Mouse (Mus musculus): Measurements from ENCODE around the gene Igsf8. TPM values are rescaled to one million over a fixed set of nuclear protein-coding genes. Genes with fewer than 3 reads are reported as not detected.

The Igsf8 gene
- polyA plus RNA-seq, 1 experiment = 90.8 TPM

GRCm38 (mm10) chr1:172307936-172308335 is 46.5 kb downstream of the Igsf8 start:
- 70% methylated on average over 10 of the region's 10 CpGs for WGBS
- no peaks in the 10 kb centered on the region for H3K36me3 ChIP-seq (ENCODE audit: control insufficient read depth, insufficient read depth, low read length)
- no peak overlapping the region for H3K4me3 ChIP-seq (ENCODE audit: low read depth, low read length)
- no peaks in the 10 kb centered on the region for H3K27me3 ChIP-seq (ENCODE audit: control insufficient read depth, insufficient read depth, low read length)
- H3K4me1 ChIP-seq (ENCODE audit: control insufficient read depth, insufficient read depth, insufficient read length, low read length) = peaks cover 10% of the 10 kb centered on the region; the same call in 1 of the 2 replicates
- no peak for TF ChIP-seq CTCF (IDR thresholded peaks at IDR 0.05; ENCODE audit: extremely low read depth, insufficient read length, insufficient replicate concordance, low read depth, low read length)
- TF ChIP-seq POLR2A (IDR thresholded peaks at IDR 0.05; ENCODE audit: low read depth, low read length) = no peak
- no peak overlapping the region for H3K27ac ChIP-seq (ENCODE audit: insufficient read depth, low read depth, low read length)

- Histone ChIP-seq H3K4me1 (ENCODE audit: control insufficient read depth, insufficient read depth, insufficient read length, low read length) (peaks cover 13% of the 10 kb centered on the region; the same call in 1 of the 2 replicates), H3K36me3 (ENCODE audit: control insufficient read depth, insufficient read depth, low read length) (no peaks in the 10 kb centered on the region), H3K4me3 (ENCODE audit: low read depth, low read length) (no peak overlapping the region), H3K27ac (ENCODE audit: insufficient read depth, low read depth, low read length) (no peak overlapping the region), H3K27me3 (ENCODE audit: control insufficient read depth, insufficient read depth, low read length) (no peaks in the 10 kb centered on the region)
- no peak for TF ChIP-seq POLR2A (IDR thresholded peaks at IDR 0.05; ENCODE audit: low read depth, low read length)
- TF ChIP-seq CTCF (IDR thresholded peaks at IDR 0.05; ENCODE audit: extremely low read depth, insufficient read length, insufficient replicate concordance, low read depth, low read length) = no peak
- 100% methylated on average over 1 of the region's 1 CpGs for WGBS
Measured at GRCm38 (mm10) chr1:172308409-172308808, 47.0 kb downstream of the Igsf8 start.

- peak overlapping the region; percentile 56 for H3K4me3 ChIP-seq (ENCODE audit: low read depth, low read length)
Measured at GRCm38 (mm10) chr1:172309699-172310398, 48.4 kb downstream of the Igsf8 start.

GRCm38 (mm10) chr1:172311248-172311906 is 49.9 kb downstream of the Igsf8 start:
- no peaks in the 10 kb centered on the region for H3K36me3 ChIP-seq (ENCODE audit: control insufficient read depth, insufficient read depth, low read length)

More at GRCm38 (mm10) chr1:172309699-172310398, 48.4 kb downstream of the Igsf8 start:
- Histone ChIP-seq H3K4me1 (ENCODE audit: control insufficient read depth, insufficient read depth, insufficient read length, low read length) (peaks cover 13% of the 10 kb centered on the region; the same call in 1 of the 2 replicates), H3K36me3 (ENCODE audit: control insufficient read depth, insufficient read depth, low read length) (no peaks in the 10 kb centered on the region), H3K27me3 (ENCODE audit: control insufficient read depth, insufficient read depth, low read length) (no peaks in the 10 kb centered on the region), H3K27ac (ENCODE audit: insufficient read depth, low read depth, low read length) (peak overlapping the region; percentile 98)
- TF ChIP-seq POLR2A (IDR thresholded peaks at IDR 0.05; ENCODE audit: low read depth, low read length) (no peak), CTCF (IDR thresholded peaks at IDR 0.05; ENCODE audit: extremely low read depth, insufficient read length, insufficient replicate concordance, low read depth, low read length) (peak; percentile 91)
- under 1% methylated on average over 14 of the region's 14 CpGs for WGBS

GRCm38 (mm10) chr1:172311921-172312767 is 50.7 kb downstream of the Igsf8 start:
- no peaks in the 10 kb centered on the region; the same call in 1 of the 2 replicates for H3K36me3 ChIP-seq (ENCODE audit: control insufficient read depth, insufficient read depth, low read length)
- H3K4me1 ChIP-seq (ENCODE audit: control insufficient read depth, insufficient read depth, insufficient read length, low read length) = peaks cover 13% of the 10 kb centered on the region; the same call in 1 of the 2 replicates
- WGBS = 2% methylated on average over 50 of the region's 55 CpGs
- H3K4me3 ChIP-seq (ENCODE audit: low read depth, low read length) = peak overlapping the region; percentile 70
- peak; percentile 82 for TF ChIP-seq POLR2A (IDR thresholded peaks at IDR 0.05; ENCODE audit: low read depth, low read length)
- peak; percentile 5; the same call in 1 of the 2 replicates for TF ChIP-seq CTCF (IDR thresholded peaks at IDR 0.05; ENCODE audit: extremely low read depth, insufficient read length, insufficient replicate concordance, low read depth, low read length)
- peak overlapping the region; percentile 98 for H3K27ac ChIP-seq (ENCODE audit: insufficient read depth, low read depth, low read length)
- no peaks in the 10 kb centered on the region for H3K27me3 ChIP-seq (ENCODE audit: control insufficient read depth, insufficient read depth, low read length)

More at GRCm38 (mm10) chr1:172311248-172311906, 49.9 kb downstream of the Igsf8 start:
- under 1% methylated on average over 23 of the region's 23 CpGs for WGBS
- H3K4me3 ChIP-seq (ENCODE audit: low read depth, low read length) = peak overlapping the region; percentile 70
- no peak for TF ChIP-seq CTCF (IDR thresholded peaks at IDR 0.05; ENCODE audit: extremely low read depth, insufficient read length, insufficient replicate concordance, low read depth, low read length)
- TF ChIP-seq POLR2A (IDR thresholded peaks at IDR 0.05; ENCODE audit: low read depth, low read length) = no peak
- H3K27me3 ChIP-seq (ENCODE audit: control insufficient read depth, insufficient read depth, low read length) = no peaks in the 10 kb centered on the region
- H3K4me1 ChIP-seq (ENCODE audit: control insufficient read depth, insufficient read depth, insufficient read length, low read length) = peaks cover 13% of the 10 kb centered on the region; the same call in 1 of the 2 replicates
- peak overlapping the region; percentile 98 for H3K27ac ChIP-seq (ENCODE audit: insufficient read depth, low read depth, low read length)

- 7% methylated on average over 16 of the region's 16 CpGs for WGBS
- peaks cover 13% of the 10 kb centered on the region; the same call in 1 of the 2 replicates for H3K4me1 ChIP-seq (ENCODE audit: control insufficient read depth, insufficient read depth, insufficient read length, low read length)
- no peak for TF ChIP-seq CTCF (IDR thresholded peaks at IDR 0.05; ENCODE audit: extremely low read depth, insufficient read length, insufficient replicate concordance, low read depth, low read length)
- no peak for TF ChIP-seq POLR2A (IDR thresholded peaks at IDR 0.05; ENCODE audit: low read depth, low read length)
- no peak overlapping the region for H3K27ac ChIP-seq (ENCODE audit: insufficient read depth, low read depth, low read length)
- H3K4me3 ChIP-seq (ENCODE audit: low read depth, low read length) = peak overlapping the region; percentile 70
- peaks cover 7% of the 10 kb centered on the region; the same call in 1 of the 2 replicates for H3K36me3 ChIP-seq (ENCODE audit: control insufficient read depth, insufficient read depth, low read length)
- no peaks in the 10 kb centered on the region for H3K27me3 ChIP-seq (ENCODE audit: control insufficient read depth, insufficient read depth, low read length)
Measured at GRCm38 (mm10) chr1:172312768-172313561, 51.5 kb downstream of the Igsf8 start.
